Mouse (Mus musculus) embryonic facial prominence, embryonic 14.5 days (tissue): ENCODE measurements around the gene Pbx2. TPM values are rescaled to one million over a fixed set of nuclear protein-coding genes. Genes with fewer than 3 reads are reported as not detected.

Source experiments
- ATAC-seq: fragments of 200-750 bp; cut with Nextera tagmentation; 2 replicates; pipeline ENCODE4 v1.8.0; 2017; ENCODE audit warnings: low read depth, moderate number of reproducible peaks, moderate TSS enrichment
- DNase-seq: peaks from one replicate; pipeline ENCODE4 v3.0.0-alpha.2; 2015; ENCODE audit warnings: low spot score
- H3K27ac ChIP-seq: fragments of 300-500 bp; sonication (generic); replicated peaks from 2 replicates; pipeline ENCODE4 v1.5.1; 2014; ENCODE audit warnings: low read depth, mild to moderate bottlenecking, low read length, moderate library complexity
- H3K27me3 ChIP-seq: fragments of 300-500 bp; sonication (generic); replicated peaks from 2 replicates; pipeline ENCODE4 v1.6.1; 2014; ENCODE audit warnings: low read length; ENCODE audit not compliant: control insufficient read depth, insufficient read depth
- H3K36me3 ChIP-seq: fragments of 300-500 bp; sonication (generic); 2 replicates; pipeline ENCODE4 v1.6.1; 2014; ENCODE audit warnings: low read length, mixed read lengths; ENCODE audit not compliant: control insufficient read depth, insufficient read depth
- H3K4me1 ChIP-seq: fragments of 300-500 bp; sonication (generic); 2 replicates; pipeline ENCODE4 v1.6.1; 2014; ENCODE audit warnings: antibody characterized with exemption, low read length; ENCODE audit not compliant: control insufficient read depth, insufficient read depth
- H3K4me2 ChIP-seq: fragments of 300-500 bp; sonication (generic); 2 replicates; pipeline ENCODE4 v1.6.1; 2014; ENCODE audit warnings: low read depth, mild to moderate bottlenecking, low read length, moderate library complexity, mixed read lengths
- H3K4me3 ChIP-seq: fragments of 300-500 bp; sonication (generic); 2 replicates; pipeline ENCODE4 v1.5.1; 2014; ENCODE audit warnings: low read depth, mild to moderate bottlenecking, low read length
- H3K9ac ChIP-seq: fragments of 300-500 bp; sonication (generic); 2 replicates; pipeline ENCODE4 v1.6.1; 2014; ENCODE audit warnings: low read depth, mild to moderate bottlenecking, low read length, moderate library complexity, mixed read lengths
- H3K9me3 ChIP-seq: fragments of 300-500 bp; sonication (generic); 2 replicates; pipeline ENCODE4 v1.6.1; 2016; ENCODE audit warnings: low read length; ENCODE audit not compliant: control insufficient read depth
- WGBS: fragments of 180-500 bp; shearing (Covaris S2); extraction: QIAGEN DNeasy Blood & Tissue Kit; methylation state at CpG from one replicate; pipeline ENCODE4 v1.1.7; 2014; 5-methylcytosine and 5-hydroxymethylcytosine counted together
- polyA plus RNA-seq: library from polyadenylated mRNA; unstranded; fragments of >200 nt; fragmentation: Nextera tagmentation; extraction: Ambion mirVana; gene quantifications from 2 replicates; pipeline ENCODE4 v1.2.1, GENCODE M21; 2014

The Pbx2 gene
- polyA plus RNA-seq, 1 experiment from 2014 or later = 11.3 TPM

DNA sequence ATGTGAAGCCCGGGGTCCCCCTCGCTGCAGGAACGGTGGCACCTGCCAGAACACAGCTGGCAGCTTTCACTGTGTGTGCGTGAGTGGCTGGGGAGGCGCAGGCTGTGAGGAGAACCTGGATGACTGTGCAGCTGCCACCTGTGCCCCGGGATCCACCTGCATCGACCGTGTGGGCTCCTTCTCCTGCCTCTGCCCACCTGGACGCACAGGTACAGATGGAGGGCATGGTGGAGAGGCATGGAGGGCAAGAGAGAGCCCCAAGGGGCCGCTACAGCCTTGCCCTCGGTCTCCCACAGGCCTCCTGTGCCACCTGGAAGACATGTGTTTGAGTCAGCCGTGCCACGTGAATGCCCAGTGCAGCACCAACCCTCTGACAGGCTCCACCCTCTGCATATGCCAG lies 22.6 kb upstream of the Pbx2 start:
- H3K27me3 ChIP-seq = no peaks in the 10 kb centered on the region
- no peak overlapping the region for H3K4me2 ChIP-seq
- H3K27ac ChIP-seq = no peak overlapping the region
- H3K9ac ChIP-seq = no peak overlapping the region
- 0 out of 2 replicates have a peak, but pooled peaks cover 4% of the 10 kb centered on the region for H3K4me1 ChIP-seq
- DNase-seq (no peak), ATAC-seq (no peak)
- WGBS = 80% methylated on average over 11 of the region's 13 CpGs
- no peaks in the 10 kb centered on the region for H3K9me3 ChIP-seq
- no peaks in the 10 kb centered on the region for H3K36me3 ChIP-seq
- no peak overlapping the region for H3K4me3 ChIP-seq

GRCm38 (mm10) chr17:34569919-34570318 lies 21.1 kb upstream of the Pbx2 start:
- no peak for ATAC-seq

DNA sequence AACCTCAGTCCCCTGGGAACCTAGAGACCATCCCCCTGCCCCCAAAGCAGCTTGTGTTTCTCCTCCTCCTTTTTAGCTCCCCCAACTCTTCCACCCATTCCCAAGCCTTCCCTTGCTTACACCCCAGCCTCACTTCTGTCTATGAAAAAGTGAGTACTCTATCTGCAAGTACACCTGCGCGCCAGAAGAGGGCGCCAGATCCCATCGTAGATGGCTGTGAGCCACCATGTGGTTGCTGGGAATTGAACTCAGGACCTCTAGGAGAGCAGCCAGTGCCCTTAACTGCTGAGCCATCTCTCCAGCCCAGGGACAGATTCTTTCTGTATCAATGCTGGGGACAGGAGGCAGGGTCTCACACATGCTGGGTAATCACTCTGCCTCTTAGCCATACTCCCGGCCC lies 19.2 kb upstream of the Pbx2 start:
- Histone ChIP-seq H3K27me3 (no peaks in the 10 kb centered on the region), H3K36me3 (no peaks in the 10 kb centered on the region), H3K4me2 (no peak overlapping the region), H3K9ac (no peak overlapping the region), H3K27ac (no peak overlapping the region), H3K4me3 (no peak overlapping the region), H3K4me1 (no peaks in the 10 kb centered on the region), H3K9me3 (no peaks in the 10 kb centered on the region)
- DNase-seq (no peak), ATAC-seq (no peak)
- 10% methylated on average over 5 of the region's 5 CpGs for WGBS

More at GRCm38 (mm10) chr17:34569919-34570318, 21.1 kb upstream of the Pbx2 start:
- Histone ChIP-seq H3K9me3 (no peaks in the 10 kb centered on the region), H3K27me3 (no peaks in the 10 kb centered on the region), H3K36me3 (no peaks in the 10 kb centered on the region), H3K27ac (no peak overlapping the region), H3K9ac (no peak overlapping the region), H3K4me1 (no peaks in the 10 kb centered on the region), H3K4me2 (no peak overlapping the region), H3K4me3 (no peak overlapping the region)
- WGBS = 66% methylated on average over 4 of the region's 4 CpGs
- DNase-seq = no peak

GRCm38 (mm10) chr17:34572361-34572760 lies 18.7 kb upstream of the Pbx2 start:
- Histone ChIP-seq H3K27me3 (no peaks in the 10 kb centered on the region), H3K36me3 (no peaks in the 10 kb centered on the region), H3K4me3 (no peak overlapping the region), H3K9me3 (no peaks in the 10 kb centered on the region), H3K4me2 (no peak overlapping the region), H3K9ac (no peak overlapping the region), H3K4me1 (no peaks in the 10 kb centered on the region), H3K27ac (no peak overlapping the region)
- 17% methylated on average over 14 of the region's 15 CpGs for WGBS
- DNase-seq (no peak), ATAC-seq (no peak)

DNA sequence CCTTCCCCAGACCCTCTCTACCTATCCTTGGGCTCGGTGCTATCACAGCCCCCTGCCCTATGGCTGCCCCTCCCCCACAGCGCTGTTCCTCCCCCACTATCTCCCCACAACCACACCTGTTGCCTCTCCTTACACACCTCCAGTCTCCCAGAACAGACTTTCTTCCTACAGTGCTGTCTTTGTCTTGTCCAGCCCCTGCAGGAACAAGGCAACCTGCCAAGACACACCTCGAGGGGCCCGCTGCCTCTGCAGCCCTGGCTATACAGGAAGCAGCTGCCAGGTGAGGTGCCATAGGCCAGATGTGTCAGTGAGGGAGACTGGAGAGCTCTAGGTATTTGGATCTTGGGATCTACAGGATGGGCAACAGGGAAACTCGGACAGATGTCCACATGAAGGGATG lies 14.5 kb upstream of the Pbx2 start:
- H3K36me3 ChIP-seq = no peaks in the 10 kb centered on the region
- H3K4me2 ChIP-seq = no peak overlapping the region
- 64% methylated on average over 5 of the region's 5 CpGs for WGBS
- DNase-seq = peak; percentile 37
- no peak overlapping the region for H3K4me3 ChIP-seq
- H3K9ac ChIP-seq = no peak overlapping the region
- H3K27ac ChIP-seq = no peak overlapping the region
- no peaks in the 10 kb centered on the region for H3K4me1 ChIP-seq
- no peaks in the 10 kb centered on the region for H3K27me3 ChIP-seq
- no peaks in the 10 kb centered on the region for H3K9me3 ChIP-seq
- no peak for ATAC-seq

- H3K4me2 ChIP-seq = no peak overlapping the region
- no peaks in the 10 kb centered on the region for H3K27me3 ChIP-seq
- H3K4me3 ChIP-seq = no peak overlapping the region
- DNase-seq (no peak), ATAC-seq (no peak)
- WGBS = 78% methylated on average over 3 of the region's 3 CpGs
- no peaks in the 10 kb centered on the region for H3K9me3 ChIP-seq
- H3K27ac ChIP-seq = no peak overlapping the region
- no peaks in the 10 kb centered on the region for H3K36me3 ChIP-seq
- H3K4me1 ChIP-seq = no peaks in the 10 kb centered on the region
- no peak overlapping the region for H3K9ac ChIP-seq
These were observed 13.0 kb upstream of the Pbx2 start for GRCm38 (mm10) chr17:34578070-34578469.

GRCm38 (mm10) chr17:34582528-34582927 lies 8.5 kb upstream of the Pbx2 start:
- H3K36me3 ChIP-seq = no peaks in the 10 kb centered on the region
- no peak overlapping the region for H3K9ac ChIP-seq
- ATAC-seq (no peak), DNase-seq (no peak)
- 80% methylated on average over 11 of the region's 12 CpGs for WGBS
- no peak overlapping the region for H3K27ac ChIP-seq
- H3K27me3 ChIP-seq = no peaks in the 10 kb centered on the region
- no peak overlapping the region for H3K4me2 ChIP-seq
- no peaks in the 10 kb centered on the region for H3K9me3 ChIP-seq
- H3K4me3 ChIP-seq = no peak overlapping the region
- H3K4me1 ChIP-seq = peaks cover 9% of the 10 kb centered on the region

- H3K9me3 ChIP-seq = no peaks in the 10 kb centered on the region
- H3K36me3 ChIP-seq = no peaks in the 10 kb centered on the region
- no peak overlapping the region for H3K4me3 ChIP-seq
- H3K9ac ChIP-seq = no peak overlapping the region
- H3K27ac ChIP-seq = no peak overlapping the region
- DNase-seq (no peak), ATAC-seq (no peak)
- H3K4me2 ChIP-seq = no peak overlapping the region
- H3K27me3 ChIP-seq = no peaks in the 10 kb centered on the region
- WGBS = 66% methylated on average over 7 of the region's 7 CpGs
- peaks cover 14% of the 10 kb centered on the region for H3K4me1 ChIP-seq
These were observed 7.7 kb upstream of the Pbx2 start for GRCm38 (mm10) chr17:34583397-34583796.

DNA sequence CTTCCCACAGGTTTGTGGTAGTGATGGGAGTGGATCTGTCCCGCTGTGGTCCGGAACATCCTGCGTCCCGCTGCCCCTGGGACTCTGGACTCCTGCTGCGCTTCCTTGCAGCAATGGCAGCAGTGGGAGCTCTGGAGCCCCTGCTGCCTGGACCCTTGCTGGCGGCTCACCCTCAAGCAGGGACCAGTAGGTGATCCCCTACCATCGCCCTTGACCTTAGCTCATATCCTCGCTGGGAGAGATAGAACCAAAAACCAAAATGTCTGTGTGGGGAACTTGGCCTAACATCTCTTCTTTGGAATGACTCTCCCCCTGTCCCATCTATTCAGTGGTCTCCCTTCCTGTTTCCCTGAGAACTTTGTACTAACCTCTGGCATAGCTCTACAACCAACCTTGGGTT lies 7.2 kb upstream of the Pbx2 start:
- Histone ChIP-seq H3K9me3 (no peaks in the 10 kb centered on the region), H3K4me2 (no peak overlapping the region), H3K36me3 (no peaks in the 10 kb centered on the region), H3K27me3 (no peaks in the 10 kb centered on the region), H3K4me3 (no peak overlapping the region), H3K27ac (no peak overlapping the region), H3K9ac (no peak overlapping the region), H3K4me1 (peaks cover 18% of the 10 kb centered on the region)
- 83% methylated on average over 8 of the region's 8 CpGs for WGBS
- ATAC-seq (no peak), DNase-seq (no peak)
